In the genomic region with DNA sequence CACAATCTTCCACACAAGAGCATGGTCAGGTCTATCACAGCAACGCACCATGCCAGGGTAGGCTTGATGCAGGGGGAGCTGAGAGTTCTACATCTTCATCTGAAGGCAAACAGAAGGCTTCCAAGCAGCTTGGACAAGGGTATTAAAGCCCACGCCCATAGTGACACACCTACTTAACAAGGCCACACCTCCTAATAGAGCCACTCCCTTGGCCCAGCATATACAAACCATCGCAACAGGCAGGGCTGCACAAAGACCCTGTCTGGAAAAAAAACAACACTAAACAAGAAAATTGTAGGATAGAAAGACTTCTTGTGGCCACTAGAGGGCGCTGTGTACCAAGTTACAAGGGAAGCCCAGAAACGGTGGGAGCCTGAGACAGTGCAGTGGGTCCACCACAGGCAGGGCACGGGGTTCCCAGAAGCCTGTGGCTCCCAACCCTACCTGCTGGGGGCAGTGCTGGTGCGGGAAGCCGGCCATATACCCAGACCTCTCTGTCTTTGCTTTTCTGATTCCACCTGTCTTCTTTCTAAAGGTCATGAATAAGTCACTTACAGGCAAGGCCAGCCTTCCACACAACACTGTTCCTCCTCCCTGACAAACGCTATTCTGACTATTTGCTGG, we compare ENCODE assay signal across 9 mouse cellular contexts. TPM values are rescaled to one million over a fixed set of nuclear protein-coding genes. Genes with fewer than 3 reads are reported as not detected.
DNase-seq lines count a peak whose midpoint lies in the region; ATAC-seq lines count a peak whose summit lies in the region.
"Had no signal": no experiment of that assay in that cellular context is flagged by ENCODE, and none has a peak within 500 bp of the region (broad histone marks: within the 10 kb centered on the region; RNA-seq: fewer than 3 reads in every experiment).

No protein-coding gene starts in this region.

- no peaks in the 10 kb centered on the region for H3K36me3 ChIP-seq in heart, embryonic 10.5 days
- H3K36me3 ChIP-seq in liver, embryonic 12.5 days, result no peaks in the 10 kb centered on the region

- peaks cover 13% of the 10 kb centered on the region; the same call in 1 of the 2 replicates for H3K4me1 ChIP-seq in heart, embryonic 10.5 days
- peaks cover 10% of the 10 kb centered on the region for H3K4me1 ChIP-seq in liver, embryonic 12.5 days

- H3K4me3 ChIP-seq in heart, embryonic 10.5 days, result no peak overlapping the region
- no peak overlapping the region for H3K4me3 ChIP-seq in liver, embryonic 12.5 days

- no peak overlapping the region for H3K27ac ChIP-seq in heart, embryonic 10.5 days
- H3K27ac ChIP-seq in liver, embryonic 12.5 days, result no peak overlapping the region

- no peak overlapping the region for H3K9ac ChIP-seq in liver, embryonic 12.5 days

- whole genome bisulfite sequencing in heart, embryonic 10.5 days, result 17% methylated on average over 9 of the region's 9 CpGs
- whole genome bisulfite sequencing in liver, embryonic 12.5 days (ENCODE audit: insufficient replicate concordance), result 17% methylated on average over 9 of the region's 9 CpGs

- no peaks in the 10 kb centered on the region for H3K27me3 ChIP-seq in heart, embryonic 10.5 days (ENCODE audit: insufficient read depth, poor library complexity, severe bottlenecking)
- peaks cover 13% of the 10 kb centered on the region; the same call in 1 of the 2 replicates for H3K27me3 ChIP-seq in liver, embryonic 12.5 days (replicated peaks)

- peak; percentile 83 for DNase-seq in heart, embryonic 10.5 days (ENCODE audit: low spot score)
- no peak for DNase-seq in heart, adult 11 months
- peak; percentile 58 for DNase-seq in adrenal gland, postnatal 25 days
- peak; percentile 67 for DNase-seq in forelimb bud, embryonic 11.5 days (ENCODE audit: low read depth, low spot score)
- DNase-seq in layer of hippocampus, adult 11-12 months (ENCODE audit: low spot score), result no peak

- no peak overlapping the region for H3K4me2 ChIP-seq in liver, embryonic 12.5 days

- H3K9me3 ChIP-seq in heart, embryonic 10.5 days, result no peaks in the 10 kb centered on the region
- H3K9me3 ChIP-seq in liver, embryonic 12.5 days (replicated peaks), result no peaks in the 10 kb centered on the region

- peak; percentile 71 for ATAC-seq in CD4-positive, CD25-positive, alpha-beta regulatory T cell, adult 4 months
- ATAC-seq in liver, embryonic 12.5 days, result peak; percentile 69
- ATAC-seq in neutrophil, adult 5-6 weeks (ENCODE audit: extremely low read depth, insufficient number of reproducible peaks, low FRiP score, poor library complexity, severe bottlenecking), result peak; percentile 81

RNA-seq across cellular contexts. Expression of a gene that starts 18.9 kb away (rescaled TPM):
- polyA plus RNA-seq in heart, embryonic 10.5 days (2016; fragmentation: Nextera tagmentation; extraction: Ambion mirVana), result 0.23 TPM in 2 replicates
- polyA plus RNA-seq in CD4-positive, CD25-positive, alpha-beta regulatory T cell, adult 4 months (2017; shearing (Covaris generic)), result not detected
- total RNA-seq in adrenal gland, postnatal 25 days (2021), result 0.38 and 0.73 TPM in 2 replicates
- not detected in 2 replicates for polyA plus RNA-seq in liver, embryonic 12.5 days (2016; fragmentation: Nextera tagmentation; extraction: Ambion mirVana)
- total RNA-seq in neutrophil, adult 5-6 weeks (2017), result not detected in 2 replicates
- total RNA-seq: gastrocnemius, postnatal 4 days had no signal

RNA-seq across cellular contexts. Expression of a gene that starts 23.0 kb away (rescaled TPM):
- 32.3 and 39.8 TPM in 2 replicates for polyA plus RNA-seq in heart, embryonic 10.5 days (2016; fragmentation: Nextera tagmentation; extraction: Ambion mirVana)
- 10 to 100 TPM; 44.4 to 50.2 TPM for polyA plus RNA-seq in CD4-positive, CD25-positive, alpha-beta regulatory T cell, adult 4 months (2017; shearing (Covaris generic))
- total RNA-seq in adrenal gland, postnatal 25 days (2021), result 21.7 and 26.0 TPM in 2 replicates
- 39.2 and 39.4 TPM in 2 replicates for polyA plus RNA-seq in liver, embryonic 12.5 days (2016; fragmentation: Nextera tagmentation; extraction: Ambion mirVana)
- 33.0 and 38.8 TPM in 2 replicates for total RNA-seq in neutrophil, adult 5-6 weeks (2017)

RNA-seq across cellular contexts. Expression of a gene that starts 30.1 kb away (rescaled TPM):
- 89.4 and 114 TPM in 2 replicates for polyA plus RNA-seq in heart, embryonic 10.5 days (2016; fragmentation: Nextera tagmentation; extraction: Ambion mirVana)
- 10 to 100 TPM; 40.9 to 59.2 TPM for polyA plus RNA-seq in CD4-positive, CD25-positive, alpha-beta regulatory T cell, adult 4 months (2017; shearing (Covaris generic))
- total RNA-seq in adrenal gland, postnatal 25 days (2021), result 35.0 and 46.2 TPM in 2 replicates
- polyA plus RNA-seq in liver, embryonic 12.5 days (2016; fragmentation: Nextera tagmentation; extraction: Ambion mirVana), result 146 and 150 TPM in 2 replicates
- total RNA-seq in neutrophil, adult 5-6 weeks (2017), result 16.7 and 19.3 TPM in 2 replicates

Comparison
In these comparisons a context has a peak if more than half of its experiments do, and no peak if none do; other contexts are left out.
1. DNase-seq: peak in heart, embryonic 10.5 days (single experiment), adrenal gland, postnatal 25 days (single experiment) and forelimb bud, embryonic 11.5 days (single experiment); none in heart, adult 11 months (single experiment) and layer of hippocampus, adult 11-12 months (single experiment).
2. Peak in every context shown above with its lines, with median percentiles within 50 percentile points of each other: ATAC-seq.